Mouse (Mus musculus): ENCODE data around the gene Mcoln1. TPM values are rescaled to one million over a fixed set of nuclear protein-coding genes. Genes with fewer than 3 reads are reported as not detected.

Mcoln1 gene
- total RNA-seq, 1 experiment from 2014 or later = 29.8 TPM

DNA sequence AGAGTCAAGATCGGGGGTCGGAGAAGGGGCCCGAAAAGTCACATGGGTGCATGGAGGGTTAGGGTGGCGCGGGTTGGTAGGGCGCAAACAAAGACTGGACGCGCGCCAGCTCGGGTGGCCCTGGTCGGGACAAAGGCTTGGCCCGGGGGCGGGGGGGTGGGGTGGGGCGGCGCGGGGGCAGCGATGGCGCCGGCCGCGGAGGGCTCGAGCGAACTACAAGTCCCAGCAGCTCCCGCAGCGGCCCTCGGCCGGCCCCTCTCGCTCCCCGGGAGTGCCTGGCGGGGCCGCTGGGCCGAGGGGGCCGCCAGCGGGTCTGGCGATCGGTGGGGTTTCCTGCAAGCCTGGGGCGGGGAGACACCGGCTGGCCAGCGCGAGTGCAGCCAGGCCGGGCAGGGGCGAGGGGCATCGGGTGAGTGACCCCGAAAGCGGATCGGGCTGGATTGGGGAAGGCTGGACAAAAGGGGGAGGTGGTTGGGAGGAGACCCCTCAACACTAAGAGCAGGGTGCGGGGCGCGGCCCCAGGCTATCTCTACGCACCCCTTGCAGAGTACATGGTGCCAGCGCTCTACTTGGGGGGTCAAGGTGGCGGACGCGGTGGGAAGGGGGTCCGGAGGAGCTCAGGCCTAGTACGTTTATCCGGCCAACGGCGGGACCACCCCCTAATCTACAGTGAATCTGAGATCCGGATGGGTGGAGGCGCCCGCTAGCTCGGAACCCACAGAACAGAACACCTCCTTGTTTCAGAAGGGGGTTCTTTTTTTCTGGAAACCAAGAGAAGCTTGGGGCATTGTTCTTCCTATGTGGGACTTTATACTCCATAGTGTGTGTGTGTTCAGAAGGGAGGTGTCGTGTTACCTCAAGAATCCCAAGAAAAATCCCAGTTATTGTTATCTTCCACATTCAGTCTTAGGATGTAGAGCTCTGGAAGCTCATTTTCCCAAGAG, 7.1 kb upstream of the Mcoln1 start, which contains the start of gene Zfp358:
Gene Zfp358, plus strand, starts transcription at position 238 of the 944 bp plus-strand sequence.
- ATAC-seq (replicated peaks in 1 of 2; ENCODE audit: insufficient read depth in 1 of 2, low FRiP score in 2 of 2, low TSS enrichment in 1 of 2, low read depth in 1 of 2, poor library complexity in 2 of 2, severe bottlenecking in 2 of 2) = peak; percentile 81 to 89

DNA sequence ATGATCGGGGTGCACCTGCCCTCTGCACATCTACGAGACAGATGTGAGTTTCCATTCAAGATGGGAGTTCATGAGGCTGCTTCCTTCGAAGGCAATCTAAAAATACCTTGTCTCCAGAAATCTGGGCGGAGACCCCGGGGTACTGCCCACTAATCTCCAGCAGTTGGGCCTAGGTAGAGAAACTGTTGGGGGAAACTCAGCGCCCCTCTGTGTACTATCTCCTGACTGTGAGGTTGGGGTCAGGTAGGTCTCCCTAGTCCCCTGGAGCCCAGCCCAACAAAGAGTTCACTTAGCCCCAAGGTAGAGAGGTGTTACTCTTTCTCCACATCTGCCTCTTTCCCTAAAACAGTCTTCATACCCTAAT, 6.4 kb upstream of the Mcoln1 start:
- ATAC-seq (replicated peaks in 1 of 2; ENCODE audit: insufficient read depth in 1 of 2, low FRiP score in 2 of 2, low TSS enrichment in 1 of 2, low read depth in 1 of 2, poor library complexity in 2 of 2, severe bottlenecking in 2 of 2) = no peak

DNA sequence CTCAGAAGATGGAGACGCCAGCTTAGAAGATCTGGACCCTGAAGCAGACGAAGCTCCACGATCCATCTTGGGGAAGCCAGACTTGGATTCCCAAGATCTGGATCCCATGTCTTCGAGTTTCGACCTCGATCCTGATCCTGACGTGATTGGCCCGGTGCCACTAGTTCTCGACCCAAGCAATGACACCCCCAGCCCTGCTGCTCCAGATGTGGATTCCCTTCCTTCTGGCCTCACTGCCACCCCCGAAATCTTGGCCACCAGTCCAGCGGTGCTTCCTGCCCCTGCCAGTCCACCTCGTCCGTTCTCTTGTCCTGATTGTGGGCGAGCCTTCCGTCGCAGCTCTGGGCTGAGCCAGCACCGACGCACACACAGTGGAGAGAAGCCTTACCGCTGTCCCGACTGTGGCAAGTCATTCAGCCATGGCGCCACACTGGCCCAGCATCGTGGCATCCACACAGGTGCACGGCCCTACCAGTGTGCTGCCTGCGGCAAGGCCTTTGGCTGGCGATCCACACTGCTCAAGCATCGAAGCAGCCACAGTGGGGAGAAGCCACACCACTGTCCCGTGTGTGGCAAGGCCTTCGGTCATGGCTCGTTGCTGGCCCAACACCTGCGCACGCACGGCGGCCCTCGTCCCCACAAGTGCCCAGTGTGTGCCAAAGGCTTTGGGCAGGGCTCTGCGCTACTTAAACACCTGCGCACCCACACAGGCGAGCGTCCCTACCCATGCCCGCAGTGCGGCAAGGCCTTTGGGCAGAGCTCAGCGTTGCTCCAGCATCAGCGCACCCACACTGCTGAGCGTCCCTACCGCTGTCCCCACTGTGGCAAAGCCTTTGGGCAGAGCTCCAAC, 4.5 kb upstream of the Mcoln1 start:
- no peak for ATAC-seq (replicated peaks in 1 of 2; ENCODE audit: insufficient read depth in 1 of 2, low FRiP score in 2 of 2, low TSS enrichment in 1 of 2, low read depth in 1 of 2, poor library complexity in 2 of 2, severe bottlenecking in 2 of 2)

DNA sequence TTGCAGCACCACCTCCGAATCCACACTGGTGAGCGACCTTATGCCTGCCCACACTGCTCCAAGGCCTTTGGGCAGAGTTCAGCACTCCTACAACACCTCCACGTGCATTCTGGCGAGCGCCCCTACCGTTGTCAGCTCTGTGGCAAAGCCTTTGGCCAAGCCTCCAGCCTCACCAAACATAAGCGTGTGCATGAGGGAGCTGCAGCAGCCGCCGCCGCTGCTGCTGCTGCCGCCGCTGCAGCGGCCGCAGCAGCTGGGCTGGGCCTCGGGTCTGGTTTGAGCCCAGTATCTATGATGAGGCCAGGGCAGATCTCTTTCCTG, 3.9 kb upstream of the Mcoln1 start:
- no peak for ATAC-seq (replicated peaks in 1 of 2; ENCODE audit: insufficient read depth in 1 of 2, low FRiP score in 2 of 2, low TSS enrichment in 1 of 2, low read depth in 1 of 2, poor library complexity in 2 of 2, severe bottlenecking in 2 of 2)

DNA sequence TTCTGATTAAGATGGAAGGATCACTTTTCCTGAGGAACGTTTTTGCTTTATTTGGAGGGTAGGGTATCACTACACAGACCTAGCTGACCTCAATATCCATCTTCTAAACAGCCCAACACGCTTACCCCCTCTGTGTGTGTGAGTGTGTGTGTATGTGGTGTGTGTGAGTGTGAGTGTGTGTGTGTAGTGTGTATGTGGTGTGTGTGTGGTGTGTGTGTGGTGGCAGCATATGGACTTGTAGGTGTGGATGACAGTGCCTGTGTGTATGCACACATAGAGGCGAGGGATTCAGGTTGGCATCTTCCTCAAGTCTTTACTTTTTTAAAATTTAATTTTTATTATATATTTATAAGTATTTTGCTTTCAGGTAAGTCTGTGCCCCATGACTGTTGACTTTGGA, 1.7 kb upstream of the Mcoln1 start:
- ATAC-seq (replicated peaks in 1 of 2; ENCODE audit: insufficient read depth in 1 of 2, low FRiP score in 2 of 2, low TSS enrichment in 1 of 2, low read depth in 1 of 2, poor library complexity in 2 of 2, severe bottlenecking in 2 of 2) = no peak

DNA sequence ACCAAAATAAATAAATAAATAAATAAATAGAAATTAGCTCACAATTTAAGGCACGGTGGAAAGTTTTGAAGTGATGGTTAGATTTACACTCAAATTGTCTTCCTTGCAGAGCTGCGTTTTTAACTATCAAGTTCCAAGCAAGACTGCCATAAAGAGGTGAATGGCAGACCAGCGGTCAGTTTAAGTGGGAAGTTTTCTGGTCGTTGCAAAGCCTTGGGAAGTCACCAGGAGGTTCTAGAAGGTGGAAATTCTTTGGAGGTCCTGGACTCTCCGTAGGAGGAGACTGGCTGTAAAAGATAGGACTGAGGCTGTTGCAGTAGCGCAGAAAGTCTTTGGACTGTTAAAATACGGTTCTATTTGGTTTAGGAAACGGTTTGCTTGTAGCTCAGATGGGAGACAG, 506 bp upstream of the Mcoln1 start:
- ATAC-seq (replicated peaks in 1 of 2; ENCODE audit: insufficient read depth in 1 of 2, low FRiP score in 2 of 2, low TSS enrichment in 1 of 2, low read depth in 1 of 2, poor library complexity in 2 of 2, severe bottlenecking in 2 of 2) = peak; percentile 15 to 18; a peak in 3 of 4 replicates

DNA sequence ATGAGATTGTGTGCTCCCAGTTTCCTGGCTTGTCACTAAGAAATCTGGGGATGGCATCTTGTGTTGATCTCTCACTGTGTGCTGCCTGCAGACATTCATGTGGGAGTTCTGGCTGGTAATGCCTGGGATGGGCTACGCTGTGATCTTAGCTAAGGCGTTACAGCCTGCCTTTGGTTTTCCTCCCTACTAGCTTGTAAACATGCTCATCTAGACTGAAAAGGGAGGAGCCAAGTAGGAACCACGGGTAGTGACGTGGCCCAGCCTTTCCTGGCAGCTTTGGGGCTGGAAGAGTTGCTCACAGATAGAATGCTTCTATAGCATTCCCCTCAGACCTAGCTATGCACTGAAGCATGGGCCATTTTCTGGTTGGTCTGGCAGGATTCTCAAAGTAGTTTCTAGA, 2.0 kb downstream of the Mcoln1 start:
- no peak for ATAC-seq (replicated peaks in 1 of 2; ENCODE audit: insufficient read depth in 1 of 2, low FRiP score in 2 of 2, low TSS enrichment in 1 of 2, low read depth in 1 of 2, poor library complexity in 2 of 2, severe bottlenecking in 2 of 2)

DNA sequence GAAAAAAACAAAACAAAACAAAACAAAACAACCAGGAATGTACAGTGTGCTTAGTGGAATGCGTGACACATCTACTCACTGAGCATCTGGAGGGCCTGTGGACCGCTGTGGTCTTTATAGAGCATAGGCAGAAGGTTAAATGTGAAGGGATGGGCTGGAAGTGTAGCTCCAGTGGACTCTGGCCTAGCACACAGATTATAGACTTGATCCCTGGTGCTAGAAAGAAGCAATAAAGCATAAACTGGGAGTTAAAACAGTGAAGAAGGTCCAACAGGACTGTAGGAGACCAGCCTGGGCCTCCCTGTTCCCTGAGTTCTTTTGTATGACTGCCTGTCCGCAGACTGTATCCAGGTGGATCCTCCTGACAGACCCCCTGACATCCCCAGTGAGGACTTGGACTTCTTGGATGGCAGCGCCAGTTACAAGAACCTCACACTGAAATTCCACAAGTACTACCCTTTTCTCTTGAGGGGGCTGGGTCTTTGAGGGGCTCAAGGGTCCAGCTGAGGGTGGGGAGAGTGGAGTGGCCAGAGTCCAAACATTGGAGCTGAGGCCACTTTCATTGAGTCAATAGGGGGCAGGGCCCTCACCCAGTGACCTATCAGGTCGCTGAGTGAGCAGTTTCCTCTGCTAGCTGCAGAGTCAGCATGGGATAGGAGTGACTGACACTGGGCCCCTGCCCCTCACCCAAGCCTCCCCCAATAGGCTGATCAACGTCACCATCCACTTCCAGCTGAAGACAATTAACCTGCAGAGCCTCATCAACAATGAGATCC, 7.9 kb downstream of the Mcoln1 start:
- no peak for ATAC-seq (replicated peaks in 1 of 2; ENCODE audit: insufficient read depth in 1 of 2, low FRiP score in 2 of 2, low TSS enrichment in 1 of 2, low read depth in 1 of 2, poor library complexity in 2 of 2, severe bottlenecking in 2 of 2)

DNA sequence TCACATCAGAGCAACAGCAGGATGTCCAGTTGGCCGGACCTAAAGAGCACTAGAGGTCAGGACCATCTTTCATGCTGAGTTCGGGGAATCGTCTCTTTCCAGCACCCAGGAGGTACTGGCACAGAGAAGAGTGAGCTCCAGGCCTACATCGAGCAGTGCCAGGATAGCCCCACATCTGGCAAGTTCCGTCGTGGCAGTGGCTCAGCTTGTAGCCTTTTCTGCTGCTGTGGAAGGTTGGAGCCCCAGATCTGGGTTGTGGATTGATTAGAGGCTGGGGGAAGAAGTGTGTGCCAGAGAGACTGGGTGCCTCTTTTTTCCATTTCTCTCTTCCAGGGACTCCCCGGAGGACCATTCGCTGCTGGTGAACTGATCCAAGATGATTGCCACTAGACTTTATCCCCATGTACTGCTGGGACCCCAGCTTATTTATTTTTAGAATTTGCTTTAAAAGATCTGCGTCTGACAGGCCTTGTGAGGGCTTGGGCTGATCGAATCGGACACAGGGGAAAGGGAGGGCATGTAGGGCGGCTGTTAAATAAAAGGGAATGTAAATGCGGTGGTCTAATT, 14.5 kb downstream of the Mcoln1 start:
- ATAC-seq (replicated peaks in 1 of 2; ENCODE audit: insufficient read depth in 1 of 2, low FRiP score in 2 of 2, low TSS enrichment in 1 of 2, low read depth in 1 of 2, poor library complexity in 2 of 2, severe bottlenecking in 2 of 2) = no peak

DNA sequence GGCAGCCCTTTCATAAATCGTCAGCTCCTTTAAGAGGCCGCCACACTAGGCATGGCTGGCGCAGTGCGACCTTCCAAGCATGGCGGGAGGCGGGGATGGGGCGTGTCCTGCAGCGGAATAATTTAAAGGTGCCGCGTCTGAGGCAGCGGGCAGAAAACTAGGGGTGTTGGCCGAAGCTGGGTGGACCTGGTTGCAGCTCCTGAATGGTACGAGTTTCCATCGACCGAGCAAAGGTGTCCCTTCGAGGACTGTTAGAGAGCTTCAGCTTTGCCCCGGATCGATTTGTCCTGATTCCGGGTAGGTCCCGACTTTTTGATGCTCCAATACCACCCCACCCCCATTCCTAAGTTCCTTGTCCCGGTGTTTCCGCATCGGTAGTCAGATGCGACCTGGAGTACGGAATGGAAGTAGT, 15.0 kb downstream of the Mcoln1 start, which contains the start of gene Pnpla6:
Gene Pnpla6, plus strand, starts transcription at position 125 of the 412 bp plus-strand sequence.
- peak; percentile 69 to 78 for ATAC-seq (replicated peaks in 1 of 2; ENCODE audit: insufficient read depth in 1 of 2, low FRiP score in 2 of 2, low TSS enrichment in 1 of 2, low read depth in 1 of 2, poor library complexity in 2 of 2, severe bottlenecking in 2 of 2)

DNA sequence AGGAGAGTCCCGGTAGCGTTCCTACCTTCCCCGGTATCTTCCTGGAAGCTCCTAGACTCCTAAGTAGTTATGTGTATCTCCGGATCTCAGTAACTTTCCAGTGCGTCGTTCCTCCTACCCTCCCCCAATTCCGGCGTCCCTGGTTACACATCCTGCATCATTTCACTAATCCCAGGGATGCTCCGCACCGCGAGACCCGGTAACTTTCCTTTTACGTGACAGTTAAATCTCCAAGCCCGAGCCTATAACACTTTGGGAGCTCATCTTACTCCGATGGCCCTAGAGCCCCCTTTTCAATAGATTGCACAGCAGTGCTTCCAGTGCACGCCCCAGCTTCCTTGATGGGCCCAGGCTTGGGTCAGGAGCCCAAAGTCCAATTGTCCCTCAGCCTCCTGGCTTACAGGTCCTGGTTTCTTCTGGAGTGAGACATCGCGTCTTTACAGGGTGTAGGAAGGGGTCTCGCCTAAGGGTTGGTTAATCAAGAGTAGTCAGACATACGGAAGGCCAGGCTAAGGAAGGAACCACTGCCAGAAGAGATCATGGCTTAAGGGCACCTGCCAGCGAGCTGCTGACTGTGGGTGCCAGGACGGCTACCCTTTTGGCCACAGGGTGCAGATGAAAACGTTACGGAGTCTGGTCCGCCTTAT, 15.6 kb downstream of the Mcoln1 start:
- peak; percentile 19 to 36 for ATAC-seq (replicated peaks in 1 of 2; ENCODE audit: insufficient read depth in 1 of 2, low FRiP score in 2 of 2, low TSS enrichment in 1 of 2, low read depth in 1 of 2, poor library complexity in 2 of 2, severe bottlenecking in 2 of 2)

DNA sequence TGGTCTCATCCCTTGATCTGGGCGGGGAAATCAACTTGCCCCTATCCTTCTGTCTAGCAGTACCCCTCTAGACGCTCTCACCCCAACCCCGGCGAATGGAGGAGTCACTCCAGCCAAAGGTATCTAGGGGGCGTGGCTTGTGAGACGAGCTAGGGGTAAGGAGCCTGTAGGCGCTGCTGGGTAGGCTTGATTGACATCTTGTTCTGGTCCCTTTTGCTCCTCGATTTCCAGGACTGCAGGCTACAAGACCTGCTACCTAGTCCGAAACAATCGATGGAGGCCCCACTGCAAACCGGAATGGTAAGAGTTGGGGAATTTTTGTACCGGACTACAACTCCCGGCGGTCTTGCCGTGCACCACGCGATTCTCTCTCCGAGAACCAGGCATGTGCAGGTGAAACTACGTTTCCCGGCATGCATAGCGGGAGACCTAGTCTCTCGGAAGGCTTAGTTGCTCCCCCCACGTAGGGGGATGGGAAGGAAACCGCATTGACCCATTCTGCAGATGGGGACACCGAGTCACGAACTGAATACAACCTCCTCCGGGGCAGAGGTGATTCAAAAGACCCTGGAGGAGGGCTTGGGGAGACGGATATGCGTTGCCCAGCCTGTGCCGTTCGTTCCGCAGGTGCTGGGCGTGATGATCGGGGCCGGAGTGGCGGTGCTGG, 16.3 kb downstream of the Mcoln1 start:
- peak; percentile 83 to 88 for ATAC-seq (replicated peaks in 1 of 2; ENCODE audit: insufficient read depth in 1 of 2, low FRiP score in 2 of 2, low TSS enrichment in 1 of 2, low read depth in 1 of 2, poor library complexity in 2 of 2, severe bottlenecking in 2 of 2)

DNA sequence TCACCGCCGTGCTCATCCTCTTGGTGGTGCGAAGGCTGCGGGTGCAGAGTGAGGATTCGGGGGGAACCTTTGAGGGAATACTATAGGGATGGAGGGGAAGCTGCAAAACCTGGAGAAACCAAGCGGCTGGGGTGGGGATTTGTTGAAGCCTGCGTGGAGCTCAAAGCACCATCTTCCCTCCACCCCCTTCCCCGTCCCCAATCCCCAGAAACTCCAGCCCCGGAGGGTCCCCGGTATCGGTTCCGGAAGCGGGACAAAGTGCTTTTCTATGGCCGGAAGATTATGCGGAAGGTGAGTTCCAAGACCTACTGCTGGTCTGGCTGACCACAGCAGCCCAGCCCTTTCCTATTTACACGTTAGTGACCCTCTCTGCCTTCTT, 16.8 kb downstream of the Mcoln1 start:
- ATAC-seq (replicated peaks in 1 of 2; ENCODE audit: insufficient read depth in 1 of 2, low FRiP score in 2 of 2, low TSS enrichment in 1 of 2, low read depth in 1 of 2, poor library complexity in 2 of 2, severe bottlenecking in 2 of 2) = no peak

DNA sequence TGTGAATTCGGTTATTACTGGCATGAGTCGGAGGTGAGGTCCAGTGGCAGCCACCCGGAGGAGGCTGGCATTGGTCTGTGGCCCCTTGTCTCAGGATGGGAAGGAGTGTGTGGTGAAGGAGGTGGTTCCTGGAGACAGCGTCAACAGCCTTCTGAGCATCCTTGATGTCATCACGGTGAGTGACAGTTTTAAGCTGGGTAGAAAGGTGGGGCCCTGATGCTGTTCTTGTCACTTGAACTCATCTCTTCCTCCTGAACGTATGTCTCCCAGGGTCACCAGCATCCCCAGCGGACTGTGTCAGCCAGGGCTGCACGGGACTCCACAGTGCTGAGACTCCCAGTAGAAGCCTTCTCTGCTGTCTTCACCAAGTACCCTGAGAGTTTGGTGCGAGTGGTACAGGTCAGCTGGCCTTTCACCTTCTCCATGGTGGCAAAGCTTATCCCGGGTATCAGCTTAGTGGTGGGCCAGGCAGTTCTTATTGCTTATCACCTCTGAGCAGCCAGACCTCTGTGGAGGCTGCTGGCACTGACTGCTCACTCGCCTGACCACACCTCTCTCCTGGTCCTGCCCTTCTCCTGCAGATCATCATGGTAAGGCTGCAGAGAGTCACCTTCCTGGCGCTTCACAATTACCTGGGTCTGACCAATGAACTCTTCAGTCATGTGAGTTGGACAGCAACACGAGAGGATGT, 21.9 kb downstream of the Mcoln1 start:
- peak in 1 of 2 experiments; percentile 56; a peak in 1 of 4 replicates for ATAC-seq (replicated peaks in 1 of 2; ENCODE audit: insufficient read depth in 1 of 2, low FRiP score in 2 of 2, low TSS enrichment in 1 of 2, low read depth in 1 of 2, poor library complexity in 2 of 2, severe bottlenecking in 2 of 2)

DNA sequence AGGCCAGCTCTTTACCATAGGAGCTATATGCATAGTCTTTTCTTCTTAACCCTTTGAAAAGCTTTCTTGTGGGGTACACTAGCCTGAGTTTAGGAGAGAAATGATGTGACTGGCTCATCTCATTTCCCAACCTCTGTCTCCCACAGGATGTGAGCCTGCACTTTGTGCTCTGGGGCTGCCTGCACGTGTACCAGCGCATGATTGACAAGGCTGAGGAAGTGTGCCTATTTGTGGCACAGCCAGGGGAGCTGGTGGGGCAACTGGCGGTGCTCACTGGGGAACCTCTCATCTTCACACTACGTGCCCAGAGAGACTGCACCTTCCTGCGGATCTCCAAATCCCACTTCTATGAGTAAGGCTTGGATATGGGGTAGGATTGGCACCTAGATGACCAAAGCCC, 30.6 kb downstream of the Mcoln1 start:
- ATAC-seq (replicated peaks in 1 of 2; ENCODE audit: insufficient read depth in 1 of 2, low FRiP score in 2 of 2, low TSS enrichment in 1 of 2, low read depth in 1 of 2, poor library complexity in 2 of 2, severe bottlenecking in 2 of 2) = no peak

DNA sequence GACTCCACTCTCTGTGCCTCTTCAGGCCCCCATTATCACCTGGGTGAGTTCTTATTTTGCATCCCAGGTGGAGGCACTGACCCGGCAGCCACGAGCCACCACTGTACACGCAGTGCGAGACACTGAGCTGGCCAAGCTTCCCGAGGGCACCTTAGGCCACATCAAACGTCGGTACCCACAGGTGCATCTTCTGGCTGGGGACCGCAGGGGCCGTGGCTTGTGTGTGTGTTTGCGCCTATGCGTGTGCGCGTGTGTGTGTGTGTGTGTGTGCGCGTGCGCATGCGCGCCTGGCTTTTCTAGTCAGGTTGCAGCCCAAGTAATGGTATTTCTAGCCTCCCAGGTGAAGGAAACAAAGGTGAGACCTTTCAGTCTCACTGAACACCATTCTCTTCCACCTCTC, 31.7 kb downstream of the Mcoln1 start:
- no peak for ATAC-seq (replicated peaks in 1 of 2; ENCODE audit: insufficient read depth in 1 of 2, low FRiP score in 2 of 2, low TSS enrichment in 1 of 2, low read depth in 1 of 2, poor library complexity in 2 of 2, severe bottlenecking in 2 of 2)

All from hematopoietic stem cell, adult 5-6 weeks (primary cell).